ENCODE assay signal across 8 mouse cellular contexts in the genomic region with DNA sequence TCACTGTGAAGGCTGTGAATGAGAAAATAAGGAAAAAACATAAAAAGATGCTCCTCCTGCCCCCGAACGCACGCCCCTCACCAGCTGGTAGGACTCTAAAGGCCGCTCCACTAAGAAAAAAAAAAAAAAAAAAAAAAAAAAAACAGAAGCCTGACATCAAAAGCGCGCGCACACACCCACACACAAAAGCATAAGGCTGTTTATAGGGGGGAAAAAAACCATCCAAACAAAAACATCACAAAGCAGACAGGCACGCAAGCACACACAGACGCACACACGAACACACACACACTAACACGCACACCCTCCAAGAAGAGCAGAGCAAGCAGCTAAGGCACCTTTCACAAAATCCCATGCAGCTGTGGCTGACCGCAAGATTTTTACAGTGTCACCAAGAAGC. TPM values are rescaled to one million over a fixed set of nuclear protein-coding genes. Genes with fewer than 3 reads are reported as not detected.
A peak's percentile ranks its signal among the peaks of the same experiment; 100 is the strongest.
DNase-seq lines count a peak whose midpoint lies in the region; ATAC-seq and TF ChIP-seq lines count a peak whose summit lies in the region.
"Had no signal": no experiment of that assay in that cellular context is flagged by ENCODE, and none has a peak within 500 bp of the region (broad histone marks: within the 10 kb centered on the region; RNA-seq: fewer than 3 reads in every experiment).

No protein-coding gene starts in this region.

- H3K4me1 ChIP-seq in forebrain, embryonic 10.5 days, result no peaks in the 10 kb centered on the region
- H3K4me1 ChIP-seq in hindbrain, postnatal 0 days (ENCODE audit: insufficient read depth, low read length), result no peaks in the 10 kb centered on the region
- no peaks in the 10 kb centered on the region for H3K4me1 ChIP-seq in neural tube, embryonic 15.5 days

- WGBS in forebrain, embryonic 10.5 days, result 31% methylated on average over 9 of the region's 12 CpGs
- WGBS in hindbrain, postnatal 0 days, result 28% methylated on average over 11 of the region's 12 CpGs
- WGBS in neural tube, embryonic 15.5 days, result 28% methylated on average over 12 of the region's 12 CpGs

- TF ChIP-seq CTCF in hindbrain, postnatal 0 days (IDR thresholded peaks at IDR 0.05; ENCODE audit: low read depth), result no peak

- intact Hi-C loops in left cerebral cortex, postnatal 4 days (cut with DNase I), result no loop called here

- ATAC-seq in hindbrain, postnatal 0 days, result no peak
- no peak for ATAC-seq in neural tube, embryonic 15.5 days (ENCODE audit: low FRiP score)

- H3K4me2 ChIP-seq in hindbrain, postnatal 0 days (ENCODE audit: low read depth, low read length), result peak overlapping the region; percentile 53
- peak overlapping the region; percentile 51 for H3K4me2 ChIP-seq in neural tube, embryonic 15.5 days

- H3K9me3 ChIP-seq in forebrain, embryonic 10.5 days, result no peaks in the 10 kb centered on the region
- H3K9me3 ChIP-seq in hindbrain, postnatal 0 days (ENCODE audit: low read length), result no peaks in the 10 kb centered on the region
- no peaks in the 10 kb centered on the region for H3K9me3 ChIP-seq in neural tube, embryonic 15.5 days (replicated peaks)

- H3K4me3 ChIP-seq in forebrain, embryonic 10.5 days, result peak overlapping the region; percentile 44
- H3K4me3 ChIP-seq in hindbrain, postnatal 0 days (ENCODE audit: low read length), result peak overlapping the region; percentile 33
- peak overlapping the region; percentile 38 for H3K4me3 ChIP-seq in neural tube, embryonic 15.5 days (replicated peaks)

- no peaks in the 10 kb centered on the region for H3K27me3 ChIP-seq in forebrain, embryonic 10.5 days (ENCODE audit: poor library complexity, severe bottlenecking)
- no peaks in the 10 kb centered on the region for H3K27me3 ChIP-seq in hindbrain, postnatal 0 days (ENCODE audit: insufficient read depth, low read length)
- H3K27me3 ChIP-seq in neural tube, embryonic 15.5 days (replicated peaks), result no peaks in the 10 kb centered on the region

- H3K36me3 ChIP-seq in forebrain, embryonic 10.5 days (replicated peaks), result no peaks in the 10 kb centered on the region
- no peaks in the 10 kb centered on the region for H3K36me3 ChIP-seq in hindbrain, postnatal 0 days (ENCODE audit: insufficient read depth, low read length)
- H3K36me3 ChIP-seq in neural tube, embryonic 15.5 days, result no peaks in the 10 kb centered on the region

- H3K27ac ChIP-seq in forebrain, embryonic 10.5 days, result no peak overlapping the region
- no peak overlapping the region for H3K27ac ChIP-seq in hindbrain, postnatal 0 days
- H3K27ac ChIP-seq in neural tube, embryonic 15.5 days (replicated peaks), result peak overlapping the region; percentile 45

- DNase-seq in left cerebral cortex, postnatal 4 days, result peak; percentile 0
- DNase-seq in left cerebral cortex, adult 8-10 months (ENCODE audit: low spot score in 2 of 2), result no peak
- no peak for DNase-seq in forebrain, embryonic 10.5 days (ENCODE audit: extremely low spot score, low spot score)
- DNase-seq in hindbrain, postnatal 0 days (ENCODE audit: low spot score), result peak; percentile 13
- DNase-seq in adipocyte (ENCODE audit: low spot score), result no peak
- no peak for DNase-seq in lung, adult 18-20 months
- DNase-seq: kidney, postnatal 25 days had no signal

- H3K9ac ChIP-seq in hindbrain, postnatal 0 days (replicated peaks; ENCODE audit: low read length), result no peak overlapping the region
- no peak overlapping the region for H3K9ac ChIP-seq in neural tube, embryonic 15.5 days (replicated peaks)

RNA-seq across cellular contexts. Expression of a gene that starts 1.1 kb away (rescaled TPM):
- 10 to 100 TPM; 31.8 to 46.4 TPM for total RNA-seq in left cerebral cortex, postnatal 4 days (2021)
- total RNA-seq in left cerebral cortex, adult 8-10 months (2022), result 10 to 100 TPM; 23.7 to 28.0 (median 26.2) TPM
- 14.8 and 15.0 TPM in 2 replicates for polyA plus RNA-seq in forebrain, embryonic 10.5 days (2016; fragmentation: Nextera tagmentation; extraction: Ambion mirVana)
- 38.8 and 47.3 TPM in 2 replicates for total RNA-seq in hindbrain, postnatal 0 days (2014; rRNA removed)
- 32.8 and 33.5 TPM in 2 replicates for polyA plus RNA-seq in hindbrain, postnatal 0 days (2015; fragmentation: Nextera tagmentation; extraction: Ambion mirVana)
- polyA plus RNA-seq in neural tube, embryonic 15.5 days (2015; fragmentation: Nextera tagmentation; extraction: Ambion mirVana), result 42.9 and 55.9 TPM in 2 replicates

Comparison
In these comparisons a context has a peak if more than half of its experiments do, and no peak if none do; other contexts are left out.
1. DNase-seq: peak in left cerebral cortex, postnatal 4 days (single experiment) and hindbrain, postnatal 0 days (single experiment); none in left cerebral cortex, adult 8-10 months (0 of 2), forebrain, embryonic 10.5 days (single experiment), adipocyte (single experiment) and lung, adult 18-20 months (0 of 2).
2. Peak in every context shown above with its lines, with median percentiles within 50 percentile points of each other: H3K4me3 ChIP-seq.